Mouse (Mus musculus) kidney, embryonic 16.5 days (tissue): ENCODE measurements around the gene Sned1. TPM values are rescaled to one million over a fixed set of nuclear protein-coding genes. Genes with fewer than 3 reads are reported as not detected.
A peak's percentile ranks its signal among the peaks of the same experiment; 100 is the strongest.
"Not testable (repeated sequence)": the region's sequence is repeated elsewhere in the genome, so short reads cannot be mapped to it uniquely, and the experiment has no call there.

Source experiments
- ATAC-seq: fragments of 200-750 bp; cut with Nextera tagmentation; 2 replicates; pipeline ENCODE4 v1.8.0; 2017; ENCODE audit warnings: moderate TSS enrichment; ENCODE audit not compliant: low FRiP score, low TSS enrichment
- H3K27ac ChIP-seq: fragments of 300-500 bp; sonication (generic); 2 replicates; pipeline ENCODE4 v1.5.1; 2014; ENCODE audit warnings: low read length
- H3K27me3 ChIP-seq: fragments of 300-500 bp; sonication (generic); 2 replicates; pipeline ENCODE4 v1.6.1; 2014; ENCODE audit warnings: low read length, control low read depth, mixed read lengths; ENCODE audit not compliant: insufficient read depth
- H3K36me3 ChIP-seq: fragments of 300-500 bp; sonication (generic); 2 replicates; pipeline ENCODE4 v1.6.1; 2014; ENCODE audit warnings: low read length, control low read depth, mixed read lengths; ENCODE audit not compliant: insufficient read depth
- H3K4me1 ChIP-seq: fragments of 300-500 bp; sonication (generic); 2 replicates; pipeline ENCODE4 v1.6.1; 2014; ENCODE audit warnings: low read length, control low read depth, mixed read lengths; ENCODE audit not compliant: insufficient read depth
- H3K4me2 ChIP-seq: fragments of 300-500 bp; sonication (generic); replicated peaks from 2 replicates; pipeline ENCODE4 v1.6.1; 2014; ENCODE audit warnings: low read depth, low read length
- H3K4me3 ChIP-seq: fragments of 300-500 bp; sonication (generic); 2 replicates; pipeline ENCODE4 v1.5.1; 2014; ENCODE audit warnings: mild to moderate bottlenecking, low read length
- H3K9ac ChIP-seq: fragments of 300-500 bp; sonication (generic); replicated peaks from 2 replicates; pipeline ENCODE4 v1.6.1; 2014; ENCODE audit warnings: low read length
- H3K9me3 ChIP-seq: fragments of 300-500 bp; sonication (generic); 2 replicates; pipeline ENCODE4 v1.6.1; 2016; ENCODE audit warnings: low read length, control low read depth
- WGBS: fragments of 180-500 bp; shearing (Covaris S2); extraction: QIAGEN DNeasy Blood & Tissue Kit; methylation state at CpG from one replicate; pipeline ENCODE4 v1.1.7; 2014; 5-methylcytosine and 5-hydroxymethylcytosine counted together
- polyA plus RNA-seq: library from polyadenylated mRNA; unstranded; fragments of >200 nt; fragmentation: Nextera tagmentation; extraction: Ambion mirVana; gene quantifications from 2 replicates; pipeline ENCODE4 v1.2.1, GENCODE M21; 2015

Gene Sned1
- polyA plus RNA-seq: 9.5 and 11.1 TPM in 2 replicates

GRCm38 (mm10) chr1:93235576-93236544 is at the start of gene Sned1:
Gene Sned1, plus strand, starts transcription at chr1:93235841.
- peak; percentile 94 for ATAC-seq

GRCm38 (mm10) chr1:93190726-93191305 is 44.8 kb upstream of the Sned1 start:
- no peak overlapping the region for H3K9ac ChIP-seq
- H3K4me1 ChIP-seq: peaks cover 20% of the 10 kb centered on the region
- no peaks in the 10 kb centered on the region for H3K9me3 ChIP-seq
- no peak for ATAC-seq
- no peak overlapping the region for H3K4me2 ChIP-seq
- H3K36me3 ChIP-seq: no peaks in the 10 kb centered on the region
- H3K27me3 ChIP-seq: peaks cover 6% of the 10 kb centered on the region; the same call in 1 of the 2 replicates
- H3K27ac ChIP-seq: no peak overlapping the region
- WGBS: 11% methylated on average over 10 of the region's 17 CpGs
- no peak overlapping the region for H3K4me3 ChIP-seq

More at GRCm38 (mm10) chr1:93235576-93236544, at the start of gene Sned1:
- Histone ChIP-seq H3K4me2 (peak within 1 kb of the TSS; percentile 99), H3K36me3 (no peaks in the 10 kb centered on the region), H3K4me3 (peak within 1 kb of the TSS; percentile 60), H3K27me3 (peaks cover 4% of the 10 kb centered on the region; the same call in 1 of the 2 replicates), H3K4me1 (peaks cover 17% of the 10 kb centered on the region; the same call in 1 of the 2 replicates), H3K9me3 (no peaks in the 10 kb centered on the region), H3K9ac (peak within 1 kb of the TSS; percentile 72), H3K27ac (peak within 1 kb of the TSS; percentile 52)
- under 1% methylated on average over 99 of the region's 100 CpGs for WGBS

DNA sequence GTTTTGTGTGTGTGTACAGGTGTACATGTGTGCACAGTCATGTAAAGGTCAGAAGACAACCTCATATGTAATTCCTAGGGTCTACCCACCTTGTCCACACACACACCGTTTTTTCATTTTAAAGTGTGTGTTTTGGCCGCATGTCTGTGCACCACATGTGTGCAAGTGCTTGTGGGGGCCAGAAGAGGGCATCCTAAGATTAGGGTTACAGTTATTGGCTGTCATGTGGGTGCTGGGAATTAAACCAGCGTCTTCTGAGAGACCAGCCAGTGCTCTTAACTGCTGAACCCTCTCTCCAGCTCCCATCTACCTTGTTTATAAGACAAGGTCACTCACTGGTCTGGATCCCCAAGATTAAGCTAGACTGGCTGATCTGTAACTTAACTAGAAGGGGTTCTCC is 40.7 kb upstream of the Sned1 start:
- Histone ChIP-seq H3K36me3 (no peaks in the 10 kb centered on the region), H3K27ac (no peak overlapping the region), H3K9me3 (peaks cover 5% of the 10 kb centered on the region), H3K27me3 (peaks cover 4% of the 10 kb centered on the region; the same call in 1 of the 2 replicates), H3K4me3 (no peak overlapping the region), H3K9ac (no peak overlapping the region), H3K4me1 (peaks cover 6% of the 10 kb centered on the region), H3K4me2 (no peak overlapping the region)
- ATAC-seq: no peak
- 92% methylated on average over 3 of the region's 3 CpGs for WGBS

DNA sequence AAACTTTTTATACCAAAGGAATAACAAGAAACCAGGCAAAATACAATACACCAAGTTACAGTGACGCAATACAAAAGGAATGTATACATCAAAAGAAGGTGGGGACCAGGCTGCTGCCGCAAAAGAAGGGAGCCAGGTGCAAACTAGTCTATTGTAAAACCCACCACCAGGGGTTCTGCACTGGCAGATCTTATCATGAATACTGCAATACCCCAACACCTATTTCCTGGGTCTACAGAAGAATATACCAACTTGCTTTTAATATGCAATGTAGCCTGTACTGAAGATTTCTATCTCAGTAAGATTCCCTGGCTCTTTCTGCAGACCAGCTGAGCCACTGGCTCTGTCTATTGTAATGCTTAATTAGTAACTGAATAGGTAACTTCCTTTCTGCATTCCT is 38.2 kb upstream of the Sned1 start:
- not testable (repeated sequence) for H3K9ac ChIP-seq, H3K36me3 ChIP-seq, H3K4me2 ChIP-seq, H3K9me3 ChIP-seq, H3K27ac ChIP-seq, H3K4me1 ChIP-seq, H3K27me3 ChIP-seq, ATAC-seq, H3K4me3 ChIP-seq
- 87% methylated on average over 2 of the region's 2 CpGs for WGBS

- Histone ChIP-seq H3K4me3 (no peak overlapping the region), H3K36me3 (no peaks in the 10 kb centered on the region), H3K27ac (peak overlapping the region; percentile 25; the same call in 1 of the 2 replicates), H3K9ac (no peak overlapping the region), H3K27me3 (no peaks in the 10 kb centered on the region), H3K4me1 (no peaks in the 10 kb centered on the region), H3K4me2 (no peak overlapping the region), H3K9me3 (peaks cover 5% of the 10 kb centered on the region)
- no peak for ATAC-seq
- 77% methylated on average over 3 of the region's 3 CpGs for WGBS
These were observed 37.7 kb upstream of the Sned1 start for GRCm38 (mm10) chr1:93197916-93198315.

- H3K4me2 ChIP-seq: no peak overlapping the region
- no peak overlapping the region for H3K27ac ChIP-seq
These were observed 29.2 kb upstream of the Sned1 start for GRCm38 (mm10) chr1:93206277-93206970.

GRCm38 (mm10) chr1:93207536-93208064 is 28.0 kb upstream of the Sned1 start:
- peaks cover 35% of the 10 kb centered on the region for H3K4me1 ChIP-seq

More at GRCm38 (mm10) chr1:93206277-93206970, 29.2 kb upstream of the Sned1 start:
- H3K9ac ChIP-seq: no peak overlapping the region
- H3K4me3 ChIP-seq: no peak overlapping the region
- H3K36me3 ChIP-seq: no peaks in the 10 kb centered on the region
- no peaks in the 10 kb centered on the region for H3K9me3 ChIP-seq
- H3K4me1 ChIP-seq: peaks cover 25% of the 10 kb centered on the region
- no peak for ATAC-seq
- H3K27me3 ChIP-seq: no peaks in the 10 kb centered on the region
- 60% methylated on average over 12 of the region's 12 CpGs for WGBS

DNA sequence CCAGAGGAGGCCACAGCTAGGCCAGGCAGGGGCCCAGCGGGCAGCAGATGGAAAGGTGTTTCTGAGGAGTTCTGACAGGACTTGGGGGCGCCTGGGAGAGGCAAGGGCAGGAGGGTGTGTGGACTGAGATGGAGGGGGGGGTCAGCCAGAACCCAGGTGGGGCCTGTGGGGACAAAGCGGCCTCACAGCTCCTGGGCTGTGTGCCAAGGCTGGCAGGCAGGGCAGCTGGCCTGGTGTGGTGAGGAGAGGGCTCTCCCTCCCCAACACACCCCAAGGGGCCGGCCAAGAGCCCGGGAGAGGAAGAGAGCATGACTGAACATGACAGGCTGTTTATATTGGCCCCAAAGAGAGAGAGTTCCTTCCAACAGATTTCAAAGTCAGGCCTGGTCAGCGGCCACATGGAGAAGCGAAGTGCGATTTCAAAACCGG is 25.4 kb upstream of the Sned1 start:
- Histone ChIP-seq H3K4me1 (peaks cover 42% of the 10 kb centered on the region), H3K4me2 (no peak overlapping the region), H3K27me3 (no peaks in the 10 kb centered on the region), H3K4me3 (no peak overlapping the region), H3K9me3 (no peaks in the 10 kb centered on the region), H3K9ac (0 out of 2 replicates have a peak overlapping the region, but pooled peaks have one; percentile 1), H3K27ac (peak overlapping the region; percentile 71), H3K36me3 (no peaks in the 10 kb centered on the region)
- 21% methylated on average over 9 of the region's 9 CpGs for WGBS
- peak; percentile 79 for ATAC-seq

More at GRCm38 (mm10) chr1:93207536-93208064, 28.0 kb upstream of the Sned1 start:
- H3K27ac ChIP-seq: no peak overlapping the region
- no peaks in the 10 kb centered on the region for H3K9me3 ChIP-seq
- no peaks in the 10 kb centered on the region for H3K27me3 ChIP-seq
- H3K4me2 ChIP-seq: no peak overlapping the region
- WGBS: 82% methylated on average over 4 of the region's 4 CpGs
- ATAC-seq: no peak
- no peak overlapping the region for H3K9ac ChIP-seq
- no peaks in the 10 kb centered on the region for H3K36me3 ChIP-seq
- H3K4me3 ChIP-seq: no peak overlapping the region

GRCm38 (mm10) chr1:93211019-93211418 is 24.6 kb upstream of the Sned1 start:
- WGBS: 73% methylated on average over 11 of the region's 11 CpGs
- H3K9me3 ChIP-seq: no peaks in the 10 kb centered on the region
- H3K9ac ChIP-seq: no peak overlapping the region
- 0 out of 2 replicates have a peak overlapping the region, but pooled peaks have one; percentile 3 for H3K4me2 ChIP-seq
- peaks cover 42% of the 10 kb centered on the region for H3K4me1 ChIP-seq
- ATAC-seq: peak; percentile 17; the same call in 1 of the 2 replicates
- H3K27ac ChIP-seq: peak overlapping the region; percentile 71
- no peak overlapping the region for H3K4me3 ChIP-seq
- H3K27me3 ChIP-seq: no peaks in the 10 kb centered on the region
- no peaks in the 10 kb centered on the region for H3K36me3 ChIP-seq
